Mouse (Mus musculus) cerebellum, adult 2 months (tissue): ENCODE results near the gene Tmem221. TPM values are rescaled to one million over a fixed set of nuclear protein-coding genes. Genes with fewer than 3 reads are reported as not detected.

Experiments
- DNase-seq, 2 experiments: peaks; one replicate each; pipeline ENCODE4 v3.0.0; 2021
- H3K27ac ChIP-seq: fragments of 200-500 bp; 2 replicates; pipeline ENCODE4 v1.5.1; 2012; ENCODE audit warnings: low read length, control low read depth, inconsistent platforms; ENCODE audit not compliant: insufficient read depth
- H3K27me3 ChIP-seq: fragments of 200-500 bp; 2 replicates; pipeline ENCODE4 v1.6.1; 2012; ENCODE audit warnings: inconsistent platforms, mild to moderate bottlenecking, low read length, moderate library complexity; ENCODE audit not compliant: control insufficient read depth, insufficient read depth
- H3K4me1 ChIP-seq: fragments of 200-500 bp; 2 replicates; pipeline ENCODE4 v1.6.1; 2011; ENCODE audit warnings: low read length; ENCODE audit not compliant: control insufficient read depth, insufficient read depth
- H3K4me3 ChIP-seq: fragments of 200-500 bp; replicated peaks from 2 replicates; pipeline ENCODE3; 2011; ENCODE audit warnings: mild to moderate bottlenecking, low read depth, low read length, control low read depth; ENCODE audit not compliant: insufficient read depth
- CTCF ChIP-seq: fragments of 200-500 bp; IDR thresholded peaks from 2 replicates; pipeline ENCODE4 v1.5.1; 2011; ENCODE audit warnings: low read depth, mild to moderate bottlenecking, control low read depth, low read length, moderate library complexity, borderline replicate concordance; ENCODE audit not compliant: insufficient read depth
- POLR2A ChIP-seq: fragments of 200-500 bp; IDR thresholded peaks from 2 replicates; pipeline ENCODE4 v1.6.1; 2011; ENCODE audit warnings: low read length, control low read depth, borderline replicate concordance; ENCODE audit not compliant: insufficient read depth
- WGBS: fragments of 180-500 bp; shearing (Covaris S2); methylation state at CpG from one replicate; pipeline ENCODE4 v1.1.7; 2018; 5-methylcytosine and 5-hydroxymethylcytosine counted together
- polyA plus RNA-seq: library from polyadenylated mRNA; depleted of rRNA; stranded (reverse); fragments of >200 nt; gene quantifications from 2 replicates; pipeline ENCODE4 v1.2.3, GENCODE M21; 2012

Gene Tmem221
- polyA plus RNA-seq, 1 experiment = 0.26 TPM

GRCm38 (mm10) chr8:71591017-71591416 is 32.3 kb upstream of the Tmem221 start:
- Histone ChIP-seq H3K4me3 (peak overlapping the region; percentile 71), H3K27ac (no peak overlapping the region), H3K4me1 (peaks cover 12% of the 10 kb centered on the region), H3K27me3 (no peaks in the 10 kb centered on the region)
- 17% methylated on average over 5 of the region's 5 CpGs for WGBS
- TF ChIP-seq CTCF (no peak), POLR2A (no peak)
- DNase-seq = no peak

- Histone ChIP-seq H3K27me3 (no peaks in the 10 kb centered on the region), H3K4me1 (peaks cover 8% of the 10 kb centered on the region; the same call in 1 of the 2 replicates), H3K4me3 (no peak overlapping the region), H3K27ac (no peak overlapping the region)
- TF ChIP-seq CTCF = no peak
- 71% methylated on average over 3 of the region's 3 CpGs for WGBS
- no peak for DNase-seq
These were observed 30.1 kb upstream of the Tmem221 start for GRCm38 (mm10) chr8:71588762-71589161.

- peak in 1 of 2 experiments; percentile 37 for DNase-seq
- Histone ChIP-seq H3K27me3 (no peaks in the 10 kb centered on the region), H3K4me3 (no peak overlapping the region), H3K4me1 (peaks cover 3% of the 10 kb centered on the region; the same call in 1 of the 2 replicates), H3K27ac (no peak overlapping the region)
- TF ChIP-seq POLR2A (no peak), CTCF (peak; percentile 54; the same call in 1 of the 2 replicates)
- WGBS = 61% methylated on average over 2 of the region's 2 CpGs
These were observed 28.2 kb upstream of the Tmem221 start for GRCm38 (mm10) chr8:71586891-71587290.

- 50% methylated on average over 9 of the region's 9 CpGs for WGBS
- H3K27ac ChIP-seq = no peak overlapping the region
- no peak for TF ChIP-seq CTCF
- TF ChIP-seq POLR2A = no peak
These were observed 21.5 kb upstream of the Tmem221 start for GRCm38 (mm10) chr8:71580201-71580600.

GRCm38 (mm10) chr8:71579476-71579875 is 20.8 kb upstream of the Tmem221 start:
- TF ChIP-seq POLR2A (no peak), CTCF (no peak)
- Histone ChIP-seq H3K27ac (no peak overlapping the region), H3K27me3 (no peaks in the 10 kb centered on the region), H3K4me1 (peaks cover 13% of the 10 kb centered on the region), H3K4me3 (no peak overlapping the region)
- WGBS = 25% methylated on average over 14 of the region's 14 CpGs
- DNase-seq = peak in 1 of 2 experiments; percentile 38

More at GRCm38 (mm10) chr8:71580201-71580600, 21.5 kb upstream of the Tmem221 start:
- no peak for DNase-seq
- Histone ChIP-seq H3K4me1 (peaks cover 11% of the 10 kb centered on the region), H3K4me3 (no peak overlapping the region), H3K27me3 (no peaks in the 10 kb centered on the region)

GRCm38 (mm10) chr8:71579009-71579408 is 20.3 kb upstream of the Tmem221 start:
- no peaks in the 10 kb centered on the region for H3K27me3 ChIP-seq
- TF ChIP-seq CTCF = no peak
- no peak for TF ChIP-seq POLR2A
- H3K4me3 ChIP-seq = no peak overlapping the region
- WGBS = 62% methylated on average over 1 of the region's 1 CpGs
- no peak overlapping the region for H3K27ac ChIP-seq
- H3K4me1 ChIP-seq = peaks cover 17% of the 10 kb centered on the region
- no peak for DNase-seq

- H3K4me1 ChIP-seq = peaks cover 17% of the 10 kb centered on the region
- peak in 1 of 2 experiments; percentile 45 for DNase-seq
- H3K27me3 ChIP-seq = no peaks in the 10 kb centered on the region
- 12% methylated on average over 4 of the region's 4 CpGs for WGBS
- H3K4me3 ChIP-seq = no peak overlapping the region
- no peak overlapping the region for H3K27ac ChIP-seq
- no peak for TF ChIP-seq CTCF
These were observed 19.3 kb upstream of the Tmem221 start for GRCm38 (mm10) chr8:71577856-71578387.

GRCm38 (mm10) chr8:71575020-71575419 is 16.3 kb upstream of the Tmem221 start:
- TF ChIP-seq CTCF (no peak), POLR2A (no peak)
- WGBS = 78% methylated on average over 1 of the region's 1 CpGs
- no peak overlapping the region for H3K4me3 ChIP-seq

More at GRCm38 (mm10) chr8:71575020-71575419, 16.3 kb upstream of the Tmem221 start:
- DNase-seq = no peak
- H3K27me3 ChIP-seq = no peaks in the 10 kb centered on the region
- no peak overlapping the region for H3K27ac ChIP-seq
- H3K4me1 ChIP-seq = peaks cover 21% of the 10 kb centered on the region
